Mouse (Mus musculus): ENCODE measurements around the gene Gm30083.
A peak's percentile ranks its signal among the peaks of the same experiment; 100 is the strongest.

The Gm30083 gene

DNA sequence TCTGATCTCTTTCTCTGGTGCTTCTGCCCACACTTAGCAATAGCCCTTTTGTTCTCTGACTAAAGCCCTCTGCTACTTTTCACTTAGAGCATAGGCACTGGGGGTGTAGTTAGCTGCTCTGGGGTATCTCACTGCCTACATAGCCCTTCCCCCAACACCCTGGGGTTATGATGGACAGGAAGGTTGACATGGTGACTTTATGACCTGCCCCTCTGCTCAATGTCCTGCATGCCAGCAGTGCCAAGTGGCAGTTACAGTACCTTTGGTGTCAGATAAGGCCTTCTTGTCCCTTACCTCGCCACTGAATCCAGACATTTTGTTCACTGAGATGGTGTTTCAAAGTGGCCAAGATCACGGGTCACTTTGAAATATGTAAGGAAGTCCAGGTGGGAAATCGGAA lies at the start of gene Gm30083:
Gene Gm30083, minus strand, starts transcription at position 120 of the 400 bp plus-strand sequence.
- DNase-seq (ENCODE audit: low spot score) = no peak

GRCm38 (mm10) chr14:34052516-34052915 lies 37.5 kb upstream of the Gm30083 start, which contains the start of gene Antxrl:
TSS of gene Antxrl (plus strand) at chr14:34052707.
- no peak for DNase-seq (ENCODE audit: low spot score)

DNA sequence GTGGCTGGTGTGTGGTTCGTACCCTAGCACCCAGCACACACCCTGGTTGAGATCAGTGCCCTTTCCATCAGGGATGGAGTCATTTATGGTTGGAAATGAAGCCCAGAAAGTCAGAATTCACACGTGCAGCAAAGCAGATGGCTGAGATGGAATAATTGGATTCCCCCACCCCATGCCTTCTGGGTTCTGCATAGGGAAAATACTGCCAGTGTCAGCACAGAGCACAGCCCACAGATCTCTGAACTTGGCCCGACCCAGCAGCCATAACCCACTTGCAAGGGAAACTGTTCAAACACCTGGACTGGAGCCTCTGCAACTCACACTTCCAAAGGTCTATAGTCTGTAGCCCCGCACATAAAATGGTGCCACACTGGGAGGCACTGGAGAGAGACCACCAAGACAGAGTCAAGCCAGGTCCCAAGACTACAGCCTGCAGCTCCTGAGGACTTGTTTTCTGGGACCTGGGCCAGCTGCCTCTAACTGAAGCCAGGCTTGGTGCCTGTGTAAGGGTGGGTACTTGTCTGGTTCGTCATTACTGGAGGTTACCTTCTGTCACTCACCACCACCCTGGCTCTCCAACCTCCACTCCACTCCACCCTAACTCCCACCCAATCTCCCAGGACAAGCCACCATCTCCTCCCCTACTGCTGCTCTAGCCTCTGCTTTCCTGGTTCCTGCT lies 35.3 kb upstream of the Gm30083 start:
- no peak for DNase-seq (ENCODE audit: low spot score)

DNA sequence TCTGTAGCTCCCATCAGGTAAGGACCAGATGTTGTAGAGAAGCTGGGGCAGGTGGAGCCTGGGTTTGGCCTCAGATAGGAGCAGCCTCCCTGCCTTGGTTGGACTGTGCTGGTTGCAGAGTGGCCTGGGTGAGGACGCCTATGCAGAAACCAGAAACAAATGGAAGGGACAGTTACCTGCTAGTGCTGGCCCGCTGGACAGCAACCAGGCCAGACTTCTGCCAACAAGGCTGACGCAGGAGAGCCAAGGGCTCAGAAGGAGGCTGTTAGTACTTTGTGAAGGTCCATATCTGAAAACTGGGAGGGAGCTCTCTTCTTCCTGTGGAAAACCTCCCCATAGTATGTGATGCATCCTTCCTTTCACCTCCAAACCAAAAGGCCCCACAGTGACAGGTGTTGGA lies 28.4 kb upstream of the Gm30083 start:
- DNase-seq (ENCODE audit: low spot score) = no peak

GRCm38 (mm10) chr14:34041241-34041640 lies 26.3 kb upstream of the Gm30083 start:
- DNase-seq (ENCODE audit: low spot score) = no peak

DNA sequence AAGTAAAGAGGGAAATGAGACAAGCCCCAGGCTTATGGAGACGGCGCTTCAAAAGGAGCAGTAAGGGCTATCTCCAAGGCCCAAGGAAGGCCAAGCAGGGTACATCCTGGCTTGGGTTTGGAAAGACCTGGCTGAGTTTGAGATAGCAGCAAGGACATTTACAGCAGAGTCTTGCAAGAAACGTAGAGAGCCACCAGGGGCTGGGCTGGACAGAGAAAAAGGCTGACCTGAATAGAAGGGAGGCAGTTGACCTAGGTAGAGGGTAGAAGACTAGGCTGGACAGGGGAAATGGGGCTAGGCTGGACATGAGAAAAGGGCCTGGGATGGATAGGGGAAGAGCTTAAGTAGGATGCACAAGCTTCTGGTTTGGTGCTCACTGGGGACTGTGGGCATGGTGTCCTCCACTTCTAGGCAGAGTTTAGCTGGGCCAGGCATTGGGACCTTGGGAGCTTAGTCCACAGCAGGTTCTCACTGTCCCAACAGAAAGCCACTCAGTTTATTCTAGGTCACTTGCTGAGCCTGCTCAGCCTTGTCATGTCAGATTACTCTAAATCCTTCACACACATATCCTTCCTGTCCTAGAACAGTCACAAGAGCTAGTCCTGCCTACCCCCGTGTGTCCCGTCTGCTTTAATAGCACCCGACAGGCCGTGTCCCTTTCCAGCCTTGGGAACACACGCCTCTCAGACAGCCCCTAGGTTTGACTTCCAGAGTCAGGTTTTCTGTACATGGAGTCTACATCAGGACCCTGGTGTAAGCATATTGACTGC lies 19.0 kb upstream of the Gm30083 start:
- no peak for DNase-seq (ENCODE audit: low spot score)

GRCm38 (mm10) chr14:34026710-34027109 lies 11.7 kb upstream of the Gm30083 start:
- no peak for DNase-seq (ENCODE audit: low spot score)

GRCm38 (mm10) chr14:34016938-34017337 lies 2.0 kb upstream of the Gm30083 start:
- no peak for DNase-seq (ENCODE audit: low spot score)

- no peak for DNase-seq (ENCODE audit: low spot score)
Measured at GRCm38 (mm10) chr14:34016381-34016780, 1.4 kb upstream of the Gm30083 start, which contains the start of gene Gm5460. TSS of gene Gm5460 (plus strand) at chr14:34016758.

- no peak for DNase-seq (ENCODE audit: low spot score)
Measured at GRCm38 (mm10) chr14:34002358-34002757, 12.6 kb downstream of the Gm30083 start.

- DNase-seq (ENCODE audit: low spot score) = no peak
Measured at GRCm38 (mm10) chr14:34001445-34001844, 13.5 kb downstream of the Gm30083 start.

DNA sequence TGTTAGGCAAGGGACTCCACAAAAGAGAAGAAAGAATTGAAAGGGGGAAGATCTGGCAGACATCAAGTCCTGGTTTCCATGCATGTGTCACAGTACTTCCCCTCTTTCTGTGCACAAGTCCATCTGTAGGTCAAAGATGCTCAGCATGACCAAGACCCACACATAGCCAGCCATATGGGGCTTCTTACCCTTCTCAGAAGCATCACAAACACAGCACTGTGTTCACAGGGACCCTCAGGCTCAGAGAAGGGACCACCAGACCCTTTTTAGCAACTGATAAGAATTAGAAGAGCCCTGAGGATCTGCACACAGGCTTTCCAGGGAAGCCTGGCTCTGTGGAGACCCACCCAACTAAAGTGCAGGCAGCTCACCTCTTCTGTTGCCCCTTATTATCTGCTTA lies 14.9 kb downstream of the Gm30083 start:
- no peak for DNase-seq (ENCODE audit: low spot score)

GRCm38 (mm10) chr14:33997427-33997826 lies 17.6 kb downstream of the Gm30083 start:
- peak; percentile 12 for DNase-seq (ENCODE audit: low spot score)

GRCm38 (mm10) chr14:33993521-33994289 lies 21.3 kb downstream of the Gm30083 start:
- DNase-seq (ENCODE audit: low spot score) = no peak

- no peak for DNase-seq (ENCODE audit: low spot score)
Measured at GRCm38 (mm10) chr14:33993051-33993450, 21.9 kb downstream of the Gm30083 start.

DNA sequence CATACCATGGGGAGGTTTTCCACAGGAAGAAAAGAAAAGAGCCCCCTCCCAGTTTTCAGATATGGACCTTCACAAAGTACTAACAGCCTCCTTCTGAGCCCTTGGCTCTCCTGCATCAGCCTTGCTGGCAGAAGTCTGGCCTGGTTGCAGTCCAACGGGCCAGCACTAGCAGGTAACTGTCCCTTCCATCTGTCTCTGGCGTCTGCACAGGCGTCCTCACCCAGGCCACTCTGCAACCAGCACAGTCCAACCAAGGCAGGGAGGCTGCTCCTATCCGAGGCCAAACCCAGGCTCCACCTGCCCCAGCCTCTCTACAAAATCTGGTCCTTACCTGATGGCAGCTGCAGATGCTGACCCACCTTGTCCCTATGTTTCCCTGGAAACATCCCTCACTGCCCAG lies 23.0 kb downstream of the Gm30083 start:
- no peak for DNase-seq (ENCODE audit: low spot score)

DNA sequence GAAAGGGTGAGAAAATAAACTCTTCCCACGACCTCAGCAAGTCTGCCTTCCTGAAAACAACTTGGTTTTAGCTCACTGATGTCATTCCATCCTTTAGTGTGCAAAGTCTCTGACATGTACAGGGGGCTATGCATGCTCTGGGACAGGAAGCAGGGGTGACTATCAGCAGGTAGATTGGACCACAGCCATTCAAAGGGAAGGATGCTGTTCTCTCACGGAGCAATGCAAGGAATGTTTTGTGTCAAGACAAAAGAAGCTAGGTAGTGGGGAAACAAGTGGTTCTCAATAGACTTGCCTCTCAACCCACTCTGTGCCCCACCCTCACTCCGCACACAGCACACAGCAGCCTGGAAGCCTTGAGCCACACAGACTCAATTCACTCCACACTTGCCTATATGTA lies 25.8 kb downstream of the Gm30083 start:
- no peak for DNase-seq (ENCODE audit: low spot score)

GRCm38 (mm10) chr14:33978604-33979059 lies 36.4 kb downstream of the Gm30083 start, which contains the start of gene Zfp488:
TSS of gene Zfp488 (minus strand) at chr14:33978764.
- peak; percentile 49 for DNase-seq (ENCODE audit: low spot score)

- no peak for DNase-seq (ENCODE audit: low spot score)
Measured at GRCm38 (mm10) chr14:33977748-33978147, 37.2 kb downstream of the Gm30083 start.

DNA sequence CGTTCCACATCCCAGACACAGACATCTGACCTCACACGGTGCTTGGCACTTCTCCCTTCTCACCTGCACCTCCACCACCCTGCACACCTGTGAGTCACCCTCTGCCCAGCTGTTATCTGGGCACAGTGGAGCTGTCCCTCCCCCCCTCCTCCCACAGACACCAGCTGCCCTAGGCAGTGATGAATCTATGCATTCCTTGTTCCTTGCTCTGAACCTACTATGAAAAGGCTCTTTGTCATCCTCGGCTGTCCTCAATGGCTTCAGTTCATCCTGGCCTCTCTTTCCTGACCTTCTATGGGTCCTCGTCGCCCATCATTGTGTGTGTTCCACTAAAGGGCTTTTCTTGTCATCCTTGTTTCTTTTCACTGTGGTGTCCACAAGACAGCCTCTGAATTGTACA lies 40.2 kb downstream of the Gm30083 start:
- no peak for DNase-seq (ENCODE audit: low spot score)

DNA sequence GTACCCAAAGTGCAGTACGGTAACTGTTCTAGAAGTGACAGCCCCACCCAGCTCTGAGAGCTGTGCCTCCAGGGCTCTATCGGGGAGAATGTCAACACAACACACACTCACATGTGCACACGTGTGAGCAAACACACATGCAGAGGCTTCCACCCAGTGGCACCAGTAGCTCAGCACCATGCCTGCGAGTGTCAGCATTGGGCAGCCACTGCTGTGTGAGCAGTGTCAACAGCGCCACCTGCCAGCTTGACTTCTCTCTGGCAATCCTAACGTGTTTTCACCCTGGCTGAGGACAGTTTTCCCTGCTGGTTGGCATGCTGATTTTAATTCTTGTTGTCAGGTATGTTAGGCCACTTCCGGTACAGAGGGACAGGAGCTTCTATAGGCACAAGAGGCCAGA lies 42.3 kb downstream of the Gm30083 start:
- DNase-seq (ENCODE audit: low spot score) = peak; percentile 61

DNA sequence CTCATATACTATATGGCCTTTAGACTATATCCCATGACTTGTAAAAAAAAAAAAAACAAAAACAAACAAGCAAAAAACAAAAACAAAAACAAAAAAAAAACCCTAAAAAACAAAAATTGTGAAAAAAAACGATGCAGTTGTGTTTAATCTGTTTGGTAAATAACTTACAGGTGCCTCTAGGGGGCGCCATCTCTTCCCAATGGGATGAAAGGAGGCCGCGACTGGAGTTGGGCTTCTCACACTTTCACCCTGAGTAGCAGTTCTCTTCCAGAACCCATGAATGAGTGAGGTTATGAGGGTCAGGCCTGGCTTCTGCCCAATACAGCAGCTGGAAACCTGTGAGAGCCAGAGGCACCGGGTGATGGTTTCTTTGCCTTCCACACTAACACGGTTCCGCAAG lies 49.3 kb downstream of the Gm30083 start:
- peak; percentile 30 for DNase-seq (ENCODE audit: low spot score)

All from embryo, embryonic 10 days (tissue).